Mouse (Mus musculus) liver, adult (tissue): ENCODE results near the gene Usp36.

Source experiments
- GATA4 ChIP-seq: IDR thresholded peaks from 2 replicates; pipeline ENCODE4 v1.6.1; 2014; ENCODE audit warnings: mild to moderate bottlenecking, low read length; ENCODE audit not compliant: insufficient replicate concordance

The Usp36 gene

GRCm38 (mm10) chr11:118242506-118242905 is 47.5 kb downstream of the Usp36 start:
- TF ChIP-seq GATA4: no peak

DNA sequence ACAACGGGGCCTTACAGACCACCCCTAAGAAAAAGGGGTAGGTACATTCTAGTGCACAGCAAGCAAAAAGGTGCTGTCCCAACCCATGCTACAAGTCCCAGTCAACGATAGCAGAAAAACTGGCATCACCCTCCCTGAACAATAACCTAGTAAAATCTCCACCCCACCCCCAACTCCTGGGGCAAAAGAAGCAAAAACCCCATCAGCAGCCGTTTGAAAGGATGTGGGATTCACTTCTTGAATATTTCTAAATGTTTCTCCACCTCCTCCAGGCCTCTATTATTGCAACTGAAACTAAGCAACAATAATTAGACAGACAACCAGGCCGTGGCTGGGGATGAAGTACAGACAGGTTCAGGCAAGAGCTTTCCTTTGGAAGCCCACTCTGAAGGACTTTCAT is 49.7 kb downstream of the Usp36 start:
- no peak for TF ChIP-seq GATA4

DNA sequence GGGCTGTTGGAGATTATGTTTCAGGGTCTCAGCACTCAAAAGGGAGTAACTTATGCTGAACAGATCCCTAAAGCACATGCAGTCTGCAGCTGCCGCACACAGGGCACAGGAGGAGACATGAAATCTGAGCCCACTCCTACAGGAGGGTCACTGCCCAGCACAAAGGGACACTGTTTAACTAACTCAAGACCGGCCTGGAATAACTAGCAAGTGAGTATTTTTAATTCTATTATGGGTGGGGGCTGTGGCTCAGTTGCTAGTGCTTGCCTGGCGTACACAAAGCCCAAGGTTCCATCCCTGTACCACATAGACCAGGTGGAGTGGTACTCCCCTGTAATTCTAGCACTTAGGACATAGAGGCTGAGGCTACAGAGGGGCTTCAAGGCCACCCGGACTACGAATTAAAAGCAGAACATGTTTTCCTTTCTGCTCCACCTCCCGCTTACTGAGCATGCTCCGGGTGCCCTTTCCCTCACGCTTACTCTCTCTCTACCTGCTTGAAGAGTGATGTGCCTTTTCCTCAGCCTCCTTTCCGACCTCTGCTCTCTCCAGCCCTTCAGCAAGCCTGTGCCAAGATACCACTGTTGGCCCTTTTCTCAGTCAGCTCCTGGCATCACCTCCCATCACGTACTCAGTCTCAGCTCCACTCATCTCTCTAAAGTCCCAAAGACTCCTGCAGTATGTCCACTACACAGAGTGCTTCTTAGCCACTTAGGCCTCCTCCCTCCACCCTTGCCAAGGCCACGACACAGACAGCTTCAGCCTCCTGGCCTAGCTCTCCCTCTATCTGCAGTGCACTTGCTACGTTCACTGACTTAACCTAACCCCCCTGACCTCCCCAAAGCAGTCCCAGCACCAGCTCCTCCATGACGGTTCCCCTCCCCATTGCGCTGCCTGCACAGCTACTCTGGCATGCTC is 50.5 kb downstream of the Usp36 start:
- no peak for TF ChIP-seq GATA4

GRCm38 (mm10) chr11:118236520-118237190 is 53.4 kb downstream of the Usp36 start:
- peak; percentile 66; the same call in 1 of the 2 replicates for TF ChIP-seq GATA4

- TF ChIP-seq GATA4: no peak
Measured at GRCm38 (mm10) chr11:118234929-118235328, 55.1 kb downstream of the Usp36 start.

GRCm38 (mm10) chr11:118234500-118234899 is 55.5 kb downstream of the Usp36 start:
- peak; percentile 55; the same call in 1 of the 2 replicates for TF ChIP-seq GATA4

DNA sequence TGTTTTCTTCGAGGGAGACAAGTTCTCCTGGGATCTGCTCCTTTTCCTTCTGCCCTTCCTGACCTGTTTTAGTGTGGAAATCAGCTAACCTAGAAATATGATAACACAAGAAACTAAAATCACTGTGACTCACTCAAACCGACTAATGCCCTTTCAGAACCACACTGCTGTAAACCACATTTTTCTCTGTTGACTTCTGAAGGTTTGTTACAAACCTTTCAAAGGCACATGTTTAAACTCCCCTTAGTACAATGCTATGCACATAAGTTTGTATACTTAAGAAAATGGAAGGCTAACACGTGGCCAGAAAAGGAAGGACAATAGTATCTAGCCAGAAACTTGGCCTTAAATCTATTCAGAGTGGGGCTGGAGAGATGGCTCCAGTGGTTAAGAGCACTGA is 56.1 kb downstream of the Usp36 start:
- no peak for TF ChIP-seq GATA4

DNA sequence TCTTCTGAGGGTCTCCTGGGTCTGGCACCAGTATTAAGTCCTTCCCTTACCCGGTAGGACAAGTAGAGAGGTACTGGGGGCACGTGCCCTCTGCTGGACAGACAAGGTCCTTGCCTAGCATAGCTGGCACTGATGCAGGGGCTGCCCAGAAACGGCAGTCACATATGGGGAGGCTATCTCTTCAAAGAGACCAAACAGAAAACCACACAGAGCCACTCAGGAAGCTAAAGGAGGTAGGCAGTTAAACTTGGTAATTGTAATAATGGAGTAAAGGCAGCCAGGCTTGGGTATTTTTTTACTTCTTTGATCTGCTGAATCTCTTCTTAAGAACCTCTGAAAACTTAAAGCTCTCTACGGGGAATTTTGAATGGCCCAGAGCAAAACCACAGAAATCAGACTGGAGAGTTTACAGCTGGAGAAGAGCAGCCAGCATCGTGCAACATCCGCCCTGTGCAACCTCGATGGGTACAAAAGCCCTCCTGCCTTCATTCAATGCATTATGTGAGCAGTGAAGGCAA is 57.7 kb downstream of the Usp36 start:
- no peak for TF ChIP-seq GATA4

DNA sequence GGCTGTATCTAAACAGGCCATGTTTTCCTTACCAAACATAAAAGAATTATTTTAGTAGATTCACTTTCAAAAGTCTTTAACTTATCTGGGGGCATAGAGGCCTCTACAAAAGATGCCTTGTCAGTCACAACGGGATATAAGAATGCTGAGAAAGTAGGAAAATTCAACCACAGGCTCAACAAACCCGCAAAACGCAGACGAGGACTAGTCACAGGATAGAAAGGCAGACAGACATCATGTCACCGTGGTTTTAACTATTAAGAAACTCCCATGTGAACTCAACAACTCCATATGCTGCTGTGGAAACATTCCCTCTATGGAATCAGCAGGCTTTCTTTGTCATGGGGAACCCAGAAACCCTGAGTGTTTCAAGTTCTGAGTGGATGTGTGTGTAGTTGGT is 60.1 kb downstream of the Usp36 start:
- TF ChIP-seq GATA4: no peak

GRCm38 (mm10) chr11:118227650-118228049 is 62.4 kb downstream of the Usp36 start:
- no peak for TF ChIP-seq GATA4

GRCm38 (mm10) chr11:118226850-118227249 is 63.2 kb downstream of the Usp36 start:
- no peak for TF ChIP-seq GATA4

GRCm38 (mm10) chr11:118225862-118226261 is 64.2 kb downstream of the Usp36 start:
- no peak for TF ChIP-seq GATA4

GRCm38 (mm10) chr11:118225056-118225836 is 64.8 kb downstream of the Usp36 start:
- TF ChIP-seq GATA4: no peak

DNA sequence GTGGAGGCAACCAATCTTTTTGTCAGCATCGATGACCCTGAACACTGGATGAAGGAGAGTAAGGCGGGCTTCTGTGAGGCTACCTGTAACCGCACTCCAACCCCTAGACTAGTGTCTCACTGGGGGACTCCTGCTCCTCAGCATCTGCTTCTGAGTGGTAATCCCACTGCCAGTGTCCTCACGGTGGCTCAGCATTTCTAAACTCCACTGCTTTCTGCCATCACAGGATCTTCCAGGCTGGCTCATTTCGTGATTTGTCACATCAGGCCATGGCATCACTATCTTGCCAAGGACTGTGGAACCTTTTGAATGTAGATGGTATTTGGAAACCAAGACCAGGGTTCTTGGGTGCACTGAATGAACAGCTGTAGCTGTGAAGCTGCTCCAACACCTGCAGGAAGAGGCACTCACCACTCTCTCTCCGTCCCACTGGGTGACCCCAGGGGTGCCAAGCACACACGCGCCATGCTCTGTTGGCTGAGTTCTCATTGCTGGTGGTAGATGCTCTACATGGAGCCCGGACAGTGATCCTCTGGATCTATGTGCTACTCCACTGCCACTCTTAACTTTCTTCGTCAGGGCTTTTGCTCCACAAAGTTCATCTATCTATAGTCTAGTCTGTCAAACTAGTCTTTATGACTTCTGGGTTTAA is 66.5 kb downstream of the Usp36 start:
- TF ChIP-seq GATA4: no peak

DNA sequence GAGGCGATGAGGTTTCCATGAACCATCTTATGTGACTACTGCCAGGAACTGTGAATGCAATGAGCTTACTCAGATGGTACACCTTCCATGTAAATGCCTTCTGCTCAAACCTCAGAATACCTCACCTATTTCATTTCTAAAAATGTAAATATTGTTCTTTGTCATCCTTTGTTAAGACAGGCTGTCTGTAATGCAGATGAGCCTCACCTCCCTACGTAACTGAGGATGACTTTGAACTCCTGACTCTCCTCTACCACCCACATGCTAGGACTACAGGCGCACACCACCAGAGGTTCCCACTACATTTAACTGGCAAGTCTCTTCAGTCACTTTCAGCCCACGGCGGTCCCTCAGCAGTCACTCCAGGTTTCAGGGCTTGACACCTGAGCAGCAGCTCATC is 67.1 kb downstream of the Usp36 start:
- TF ChIP-seq GATA4: no peak
